Mouse (Mus musculus) thymus, postnatal 25 days (tissue): ENCODE data around the gene Nr2c1.

ENCODE experiments used
- DNase-seq: peaks from one replicate; pipeline ENCODE4 v3.0.0; 2022

Gene Nr2c1

GRCm38 (mm10) chr10:94140227-94140931 lies 7.4 kb upstream of the Nr2c1 start:
- DNase-seq, result no peak

- no peak for DNase-seq
Measured at GRCm38 (mm10) chr10:94142427-94142826, 5.4 kb upstream of the Nr2c1 start.

DNA sequence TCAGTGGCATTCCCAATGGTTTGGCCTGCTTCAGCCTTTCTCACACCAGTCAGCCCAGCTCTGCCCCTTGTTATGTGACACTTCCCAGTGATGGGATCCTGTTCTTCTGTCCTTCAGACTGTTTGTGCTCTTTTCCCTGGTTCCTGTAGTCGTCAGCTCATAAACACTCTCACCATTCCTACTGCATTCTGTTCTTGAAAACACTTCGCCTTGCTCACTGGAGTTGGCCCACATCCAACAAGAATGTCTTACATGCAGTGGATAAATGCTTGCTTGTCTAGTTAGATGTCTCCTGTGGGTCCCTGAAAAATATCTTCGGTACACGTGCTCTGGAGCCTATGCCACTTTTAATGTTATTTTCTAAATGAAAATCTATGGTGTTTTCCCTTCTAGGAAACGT lies 3.2 kb upstream of the Nr2c1 start:
- DNase-seq, result no peak

- no peak for DNase-seq
Measured at GRCm38 (mm10) chr10:94147391-94147755, 450 bp upstream of the Nr2c1 start.

DNA sequence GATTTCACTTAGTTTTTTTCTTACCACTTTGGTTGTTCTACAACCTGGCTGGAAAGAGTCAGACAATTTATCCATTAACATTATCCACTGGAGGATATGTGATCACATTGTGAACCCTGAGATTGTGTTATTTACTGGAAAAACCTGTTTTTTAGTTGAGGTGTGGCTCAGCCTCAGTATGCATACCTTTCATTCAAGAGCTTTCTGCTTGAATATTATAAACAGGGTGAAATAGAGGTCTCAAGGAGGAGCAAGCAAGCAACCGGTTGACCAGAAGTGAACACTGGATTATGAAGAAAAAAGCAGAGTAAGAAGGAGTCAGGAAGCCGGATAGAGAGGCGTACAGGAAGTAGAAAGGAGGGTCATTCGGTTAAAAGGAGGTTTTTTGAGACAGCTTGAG lies 3.7 kb downstream of the Nr2c1 start:
- no peak for DNase-seq

DNA sequence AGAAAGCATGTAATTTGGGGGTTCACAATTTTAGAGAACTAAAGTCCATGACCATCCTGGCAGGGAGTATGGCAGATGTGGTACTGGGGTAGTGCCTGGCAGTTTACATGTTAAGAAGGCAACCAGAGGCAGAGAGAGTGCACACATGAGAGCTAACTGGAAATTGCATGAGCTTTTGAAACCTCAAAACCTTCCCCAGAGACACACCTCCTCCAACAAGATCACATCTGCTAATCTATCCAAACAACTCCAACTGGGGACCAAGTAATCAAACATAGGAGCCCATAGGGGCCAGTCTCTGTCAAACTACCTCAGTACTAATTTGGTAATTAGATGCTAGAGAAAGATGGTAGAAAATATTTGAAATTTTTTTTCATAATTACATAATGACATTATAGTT lies 6.0 kb downstream of the Nr2c1 start:
- no peak for DNase-seq

DNA sequence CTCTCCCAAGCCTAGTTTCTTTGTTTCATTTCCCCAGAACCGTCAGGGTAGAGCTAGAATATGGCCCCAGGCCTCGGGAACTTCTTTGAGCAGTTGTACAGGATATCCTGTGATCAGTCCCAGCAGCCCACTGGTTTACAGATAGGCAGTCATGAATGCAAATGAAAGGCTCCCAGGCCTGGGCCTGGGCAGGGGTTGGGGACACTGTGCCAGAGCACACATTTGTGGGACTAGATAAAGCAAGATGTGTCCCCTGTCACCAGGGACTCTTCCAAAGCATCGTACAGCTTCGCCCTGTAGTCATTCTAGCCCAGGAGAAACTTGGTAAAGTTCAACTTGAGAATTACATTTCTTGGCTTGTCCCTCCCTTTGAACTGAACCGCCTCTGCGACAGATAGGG lies 11.1 kb downstream of the Nr2c1 start:
- no peak for DNase-seq

- no peak for DNase-seq
Measured at GRCm38 (mm10) chr10:94159406-94159805, 11.6 kb downstream of the Nr2c1 start.

- DNase-seq, result no peak
Measured at GRCm38 (mm10) chr10:94161051-94161765, 13.4 kb downstream of the Nr2c1 start.

GRCm38 (mm10) chr10:94162031-94162430 lies 14.2 kb downstream of the Nr2c1 start:
- no peak for DNase-seq

DNA sequence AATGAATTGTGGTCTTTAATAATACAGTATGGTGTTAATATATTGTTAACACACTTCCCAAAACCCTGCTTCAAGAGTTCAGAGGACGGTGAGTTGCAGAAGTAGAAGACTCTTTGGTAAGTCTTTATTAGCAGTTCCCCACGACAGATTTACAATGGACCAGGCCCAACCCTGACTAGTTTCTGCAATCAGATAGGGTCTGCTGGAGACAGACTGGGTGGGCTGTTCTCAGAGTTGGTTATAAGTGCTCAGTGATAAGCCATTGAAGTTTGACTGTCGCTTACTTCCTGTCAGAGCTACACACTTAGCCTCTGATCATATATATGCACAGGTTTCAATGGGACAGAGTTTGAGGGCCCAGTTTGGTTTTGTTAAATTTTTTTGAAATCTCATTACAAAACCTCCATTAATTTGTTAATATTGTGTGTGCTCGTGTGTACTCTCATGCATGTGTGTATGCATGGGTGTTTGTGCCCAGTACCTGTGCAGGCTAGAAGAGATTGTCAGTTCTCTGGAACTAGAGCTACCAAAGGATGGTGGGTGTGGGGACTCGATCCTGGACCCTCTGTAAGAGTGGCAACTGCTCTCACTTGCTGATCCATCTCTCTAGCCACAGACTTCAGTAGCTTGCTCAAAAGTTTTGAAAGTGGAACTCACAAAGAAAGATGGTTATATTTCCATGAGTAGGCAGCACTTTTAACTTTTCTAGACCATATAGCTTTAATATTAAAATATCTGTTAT lies 16.5 kb downstream of the Nr2c1 start:
- no peak for DNase-seq

GRCm38 (mm10) chr10:94165426-94165825 lies 17.6 kb downstream of the Nr2c1 start:
- no peak for DNase-seq

GRCm38 (mm10) chr10:94167051-94167750 lies 19.4 kb downstream of the Nr2c1 start:
- no peak for DNase-seq

DNA sequence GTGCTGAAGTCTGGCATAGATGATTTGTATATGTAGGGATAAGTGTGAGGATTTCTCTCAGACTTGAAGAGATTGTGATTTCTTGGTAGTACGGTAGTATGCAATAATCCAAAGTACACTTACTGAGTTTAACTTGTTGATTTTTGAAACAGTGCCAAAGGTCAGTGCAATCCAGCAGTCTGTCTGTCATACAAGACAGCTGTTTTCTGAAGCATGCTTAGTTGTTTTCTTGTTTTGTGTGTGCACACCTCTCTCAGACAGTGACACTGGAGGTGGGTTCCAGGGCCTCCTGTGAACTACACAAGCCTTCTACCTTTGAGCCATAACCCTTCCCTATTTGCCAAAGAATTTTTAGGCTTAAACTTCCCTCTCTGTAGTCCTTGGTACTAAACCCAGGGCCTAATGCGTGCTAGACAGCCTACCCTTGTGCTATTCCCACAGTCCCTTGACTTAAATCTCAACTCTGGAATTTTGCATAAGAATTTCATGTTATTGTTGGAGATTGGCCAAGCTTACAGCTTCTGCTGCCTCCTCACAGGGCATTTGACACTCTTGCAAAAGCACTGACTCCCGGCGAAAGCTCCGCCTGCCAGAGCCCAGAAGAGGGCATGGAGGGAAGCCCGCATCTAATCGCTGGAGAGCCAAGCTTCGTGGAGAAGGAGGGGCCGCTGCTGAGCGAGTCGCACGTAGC lies 23.8 kb downstream of the Nr2c1 start:
- DNase-seq, result no peak

GRCm38 (mm10) chr10:94172137-94172536 lies 24.3 kb downstream of the Nr2c1 start:
- no peak for DNase-seq

DNA sequence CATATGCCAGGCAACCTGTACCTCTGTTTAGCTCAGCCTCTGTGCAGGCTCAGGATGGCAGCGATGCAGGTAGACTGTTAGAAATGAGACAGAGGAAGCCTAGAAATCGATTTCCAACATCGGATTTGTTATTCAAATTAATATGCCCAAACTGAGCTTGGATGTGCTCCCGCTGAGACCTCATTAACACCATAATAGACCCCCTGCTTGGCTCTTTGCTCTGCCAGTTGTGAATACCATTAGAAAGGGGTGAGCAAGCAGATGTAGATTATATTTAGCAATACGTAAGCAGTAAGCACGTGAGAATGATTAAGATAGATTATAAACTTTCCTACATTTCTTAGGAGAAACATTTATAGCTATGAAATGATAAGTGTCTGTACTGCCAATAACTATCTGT lies 24.9 kb downstream of the Nr2c1 start:
- DNase-seq, result no peak

- DNase-seq, result no peak
Measured at GRCm38 (mm10) chr10:94174652-94175051, 26.8 kb downstream of the Nr2c1 start.

DNA sequence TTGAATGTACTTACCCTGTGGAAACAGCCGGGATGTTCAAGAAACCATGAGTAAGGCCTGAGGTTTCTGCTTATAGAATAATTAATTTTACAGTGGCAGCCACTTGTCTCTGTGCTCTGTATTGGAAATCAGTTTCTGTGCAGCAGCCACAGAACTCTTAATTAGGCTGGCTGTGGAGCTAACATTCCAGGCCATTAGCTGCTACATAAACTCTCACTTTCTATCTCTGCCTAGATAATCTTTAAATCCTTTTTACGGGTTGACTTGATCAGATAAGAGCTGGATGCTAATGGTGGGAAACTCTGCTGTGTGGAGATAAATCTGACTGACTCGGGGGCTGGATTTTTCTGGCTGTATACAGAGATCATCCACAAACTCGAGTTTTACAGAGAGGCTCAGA lies 35.4 kb downstream of the Nr2c1 start:
- no peak for DNase-seq

GRCm38 (mm10) chr10:94198482-94199405 lies 50.9 kb downstream of the Nr2c1 start, which contains the start of gene Ndufa12:
Gene Ndufa12 (plus strand): TSS chr10:94198720.
- DNase-seq, result peak; percentile 97

DNA sequence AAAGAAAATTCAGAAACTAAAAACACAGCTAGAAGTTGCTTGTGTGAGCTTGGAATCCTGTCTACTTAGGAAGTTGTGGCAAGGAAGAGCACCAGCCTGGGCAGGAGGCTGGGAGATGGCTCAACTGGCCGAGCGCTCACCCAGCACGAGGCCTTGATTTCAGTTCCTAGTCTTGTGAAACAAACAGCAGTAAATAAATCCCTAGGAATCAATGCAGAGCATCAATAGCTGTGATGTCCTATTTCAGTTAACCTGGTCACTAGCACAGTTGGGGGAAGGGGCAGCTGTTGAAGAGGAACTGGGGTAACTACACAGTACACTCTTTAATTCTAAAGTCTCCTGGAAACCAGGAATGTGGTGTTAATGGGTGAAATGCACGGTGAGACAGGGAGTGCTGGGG lies 57.1 kb downstream of the Nr2c1 start:
- DNase-seq, result no peak
